Mouse (Mus musculus) heart, embryonic 12.5 days (tissue): ENCODE results near the gene Il9. TPM values are rescaled to one million over a fixed set of nuclear protein-coding genes. Genes with fewer than 3 reads are reported as not detected.

Experiments
- ATAC-seq: fragments of 200-750 bp; cut with Nextera tagmentation; 2 replicates; pipeline ENCODE4 v1.8.0; 2017; ENCODE audit warnings: moderate TSS enrichment, moderate library complexity; ENCODE audit not compliant: insufficient number of reproducible peaks, low FRiP score
- H3K27ac ChIP-seq: fragments of 300-500 bp; sonication (generic); 2 replicates; pipeline ENCODE4 v1.5.1; 2016; ENCODE audit warnings: mild to moderate bottlenecking, moderate library complexity; ENCODE audit not compliant: poor library complexity, severe bottlenecking
- H3K27me3 ChIP-seq: fragments of 300-500 bp; sonication (generic); replicated peaks from 2 replicates; pipeline ENCODE4 v1.6.1; 2016; ENCODE audit warnings: mild to moderate bottlenecking, moderate library complexity
- H3K36me3 ChIP-seq: fragments of 300-500 bp; sonication (generic); 2 replicates; pipeline ENCODE4 v1.6.1; 2016; ENCODE audit warnings: mild to moderate bottlenecking, moderate library complexity
- H3K4me1 ChIP-seq: fragments of 300-500 bp; sonication (generic); replicated peaks from 2 replicates; pipeline ENCODE4 v1.6.1; 2016; ENCODE audit warnings: mild to moderate bottlenecking
- H3K4me2 ChIP-seq: fragments of 300-500 bp; sonication (generic); 2 replicates; pipeline ENCODE4 v1.6.1; 2016; ENCODE audit warnings: mild to moderate bottlenecking, moderate library complexity
- H3K4me3 ChIP-seq: fragments of 300-500 bp; sonication (generic); 2 replicates; pipeline ENCODE4 v1.5.1; 2016; ENCODE audit warnings: mild to moderate bottlenecking
- H3K9ac ChIP-seq: fragments of 300-500 bp; sonication (generic); 2 replicates; pipeline ENCODE4 v1.6.1; 2016; ENCODE audit warnings: mild to moderate bottlenecking, moderate library complexity
- H3K9me3 ChIP-seq: fragments of 300-500 bp; sonication (generic); replicated peaks from 2 replicates; pipeline ENCODE4 v1.6.1; 2016; ENCODE audit warnings: mild to moderate bottlenecking, moderate library complexity
- WGBS: fragments of 180-500 bp; shearing (Covaris S2); methylation state at CpG from one replicate; pipeline ENCODE4 v1.1.7; 2016; 5-methylcytosine and 5-hydroxymethylcytosine counted together
- polyA plus RNA-seq: library from polyadenylated mRNA; unstranded; fragments of >200 nt; fragmentation: Nextera tagmentation; extraction: Ambion mirVana; gene quantifications from 2 replicates; pipeline ENCODE4 v1.2.1, GENCODE M21; 2016

The Il9 gene
- polyA plus RNA-seq, 1 experiment from 2014 or later: not detected

GRCm38 (mm10) chr13:56472661-56473060 lies 9.4 kb downstream of the Il9 start:
- ATAC-seq: no peak
- Histone ChIP-seq H3K4me3 (no peak overlapping the region), H3K4me2 (no peak overlapping the region), H3K9ac (no peak overlapping the region), H3K9me3 (no peaks in the 10 kb centered on the region), H3K27me3 (no peaks in the 10 kb centered on the region), H3K4me1 (peaks cover 9% of the 10 kb centered on the region; the same call in 1 of the 2 replicates), H3K36me3 (no peaks in the 10 kb centered on the region), H3K27ac (no peak overlapping the region)
- 82% methylated on average over 9 of the region's 9 CpGs for WGBS

- 77% methylated on average over 9 of the region's 9 CpGs for WGBS
These were observed 10.1 kb downstream of the Il9 start for GRCm38 (mm10) chr13:56471951-56472350.

GRCm38 (mm10) chr13:56471211-56471610 lies 10.8 kb downstream of the Il9 start:
- no peak for ATAC-seq
- WGBS: 81% methylated on average over 6 of the region's 6 CpGs
- H3K9me3 ChIP-seq: no peaks in the 10 kb centered on the region

More at GRCm38 (mm10) chr13:56471951-56472350, 10.1 kb downstream of the Il9 start:
- Histone ChIP-seq H3K4me3 (no peak overlapping the region), H3K36me3 (no peaks in the 10 kb centered on the region), H3K4me1 (0 out of 2 replicates have a peak, but pooled peaks cover 2% of the 10 kb centered on the region), H3K27ac (no peak overlapping the region), H3K9ac (no peak overlapping the region), H3K9me3 (no peaks in the 10 kb centered on the region), H3K27me3 (no peaks in the 10 kb centered on the region), H3K4me2 (no peak overlapping the region)
- no peak for ATAC-seq

GRCm38 (mm10) chr13:56468536-56468935 lies 13.5 kb downstream of the Il9 start:
- no peak overlapping the region for H3K4me3 ChIP-seq
- no peaks in the 10 kb centered on the region for H3K36me3 ChIP-seq
- H3K9ac ChIP-seq: no peak overlapping the region
- 0 out of 2 replicates have a peak, but pooled peaks cover 5% of the 10 kb centered on the region for H3K27me3 ChIP-seq
- H3K9me3 ChIP-seq: no peaks in the 10 kb centered on the region
- no peak overlapping the region for H3K27ac ChIP-seq
- 88% methylated on average over 4 of the region's 4 CpGs for WGBS
- H3K4me1 ChIP-seq: no peaks in the 10 kb centered on the region
- ATAC-seq: no peak
- no peak overlapping the region for H3K4me2 ChIP-seq

More at GRCm38 (mm10) chr13:56471211-56471610, 10.8 kb downstream of the Il9 start:
- Histone ChIP-seq H3K36me3 (no peaks in the 10 kb centered on the region), H3K4me3 (no peak overlapping the region), H3K4me1 (no peaks in the 10 kb centered on the region), H3K27me3 (no peaks in the 10 kb centered on the region), H3K9ac (no peak overlapping the region), H3K4me2 (no peak overlapping the region), H3K27ac (no peak overlapping the region)

- Histone ChIP-seq H3K27ac (no peak overlapping the region), H3K9me3 (no peaks in the 10 kb centered on the region), H3K4me1 (no peaks in the 10 kb centered on the region), H3K27me3 (0 out of 2 replicates have a peak, but pooled peaks cover 8% of the 10 kb centered on the region), H3K4me2 (no peak overlapping the region), H3K36me3 (no peaks in the 10 kb centered on the region), H3K4me3 (no peak overlapping the region), H3K9ac (no peak overlapping the region)
- ATAC-seq: no peak
- 92% methylated on average over 7 of the region's 7 CpGs for WGBS
These were observed 14.3 kb downstream of the Il9 start for GRCm38 (mm10) chr13:56467786-56468185.

GRCm38 (mm10) chr13:56463750-56464149 lies 18.3 kb downstream of the Il9 start:
- Histone ChIP-seq H3K36me3 (no peaks in the 10 kb centered on the region), H3K27me3 (0 out of 2 replicates have a peak, but pooled peaks cover 8% of the 10 kb centered on the region), H3K9ac (no peak overlapping the region), H3K4me1 (no peaks in the 10 kb centered on the region), H3K4me3 (no peak overlapping the region), H3K4me2 (no peak overlapping the region), H3K9me3 (no peaks in the 10 kb centered on the region), H3K27ac (no peak overlapping the region)
- 69% methylated on average over 6 of the region's 6 CpGs for WGBS
- no peak for ATAC-seq

GRCm38 (mm10) chr13:56463261-56463660 lies 18.8 kb downstream of the Il9 start:
- no peak for ATAC-seq
- 81% methylated on average over 7 of the region's 7 CpGs for WGBS

GRCm38 (mm10) chr13:56462791-56463190 lies 19.3 kb downstream of the Il9 start:
- Histone ChIP-seq H3K36me3 (no peaks in the 10 kb centered on the region), H3K27ac (no peak overlapping the region), H3K4me3 (no peak overlapping the region), H3K4me2 (no peak overlapping the region), H3K9me3 (no peaks in the 10 kb centered on the region), H3K9ac (no peak overlapping the region), H3K27me3 (0 out of 2 replicates have a peak, but pooled peaks cover 8% of the 10 kb centered on the region), H3K4me1 (no peaks in the 10 kb centered on the region)
- no peak for ATAC-seq
- 86% methylated on average over 4 of the region's 4 CpGs for WGBS

More at GRCm38 (mm10) chr13:56463261-56463660, 18.8 kb downstream of the Il9 start:
- H3K9me3 ChIP-seq: no peaks in the 10 kb centered on the region
- no peak overlapping the region for H3K4me2 ChIP-seq
- no peak overlapping the region for H3K27ac ChIP-seq
- H3K4me1 ChIP-seq: no peaks in the 10 kb centered on the region
- H3K4me3 ChIP-seq: no peak overlapping the region
- no peaks in the 10 kb centered on the region for H3K36me3 ChIP-seq
- H3K9ac ChIP-seq: no peak overlapping the region
- H3K27me3 ChIP-seq: 0 out of 2 replicates have a peak, but pooled peaks cover 8% of the 10 kb centered on the region

GRCm38 (mm10) chr13:56461460-56461859 lies 20.6 kb downstream of the Il9 start:
- H3K9me3 ChIP-seq: no peaks in the 10 kb centered on the region
- H3K36me3 ChIP-seq: no peaks in the 10 kb centered on the region
- H3K4me2 ChIP-seq: no peak overlapping the region
- no peaks in the 10 kb centered on the region for H3K4me1 ChIP-seq
- H3K27me3 ChIP-seq: peaks cover 12% of the 10 kb centered on the region; the same call in 1 of the 2 replicates
- no peak overlapping the region for H3K9ac ChIP-seq
- no peak for ATAC-seq
- WGBS: 71% methylated on average over 4 of the region's 4 CpGs
- no peak overlapping the region for H3K27ac ChIP-seq
- no peak overlapping the region for H3K4me3 ChIP-seq

GRCm38 (mm10) chr13:56458001-56458400 lies 24.0 kb downstream of the Il9 start:
- Histone ChIP-seq H3K4me1 (no peaks in the 10 kb centered on the region), H3K36me3 (no peaks in the 10 kb centered on the region), H3K27ac (no peak overlapping the region), H3K4me2 (no peak overlapping the region), H3K9me3 (no peaks in the 10 kb centered on the region), H3K9ac (no peak overlapping the region), H3K4me3 (no peak overlapping the region), H3K27me3 (peaks cover 5% of the 10 kb centered on the region; the same call in 1 of the 2 replicates)
- 65% methylated on average over 9 of the region's 9 CpGs for WGBS
- no peak for ATAC-seq

GRCm38 (mm10) chr13:56450035-56450434 lies 32.0 kb downstream of the Il9 start:
- no peak overlapping the region for H3K9ac ChIP-seq

More at GRCm38 (mm10) chr13:56450035-56450434, 32.0 kb downstream of the Il9 start:
- Histone ChIP-seq H3K27me3 (no peaks in the 10 kb centered on the region), H3K4me2 (no peak overlapping the region), H3K27ac (no peak overlapping the region), H3K36me3 (no peaks in the 10 kb centered on the region), H3K9me3 (no peaks in the 10 kb centered on the region), H3K4me1 (no peaks in the 10 kb centered on the region), H3K4me3 (no peak overlapping the region)
- no peak for ATAC-seq
- 80% methylated on average over 8 of the region's 8 CpGs for WGBS
